20 mouse cellular contexts compared by ENCODE assay signal in genomic region chr7:84585086-84585485, GRCm38 (mm10). TPM values are rescaled to one million over a fixed set of nuclear protein-coding genes. Genes with fewer than 3 reads are reported as not detected.
"Had no signal": no experiment of that assay in that cellular context is flagged by ENCODE, and none has a peak within 500 bp of the region (broad histone marks: within the 10 kb centered on the region; RNA-seq: fewer than 3 reads in every experiment).

No protein-coding gene starts in this region.

- DNase-seq: liver, postnatal 0 days; lung, adult 2 months; lung, postnatal 14 days; lung, postnatal 36 days; midbrain, embryonic 14.5 days; right cerebral cortex, postnatal 14 days; thymus, adult 2 months; thymus, postnatal 25 days; thymus, postnatal 4 days had no signal

- H3K4me3 ChIP-seq: lung, embryonic 15.5 days; megakaryocyte, embryonic 14.5 days; midbrain, embryonic 12.5 days; neural tube, embryonic 12.5 days; stomach, embryonic 15.5 days had no signal

- H3K27me3 ChIP-seq: lung, embryonic 15.5 days; midbrain, embryonic 12.5 days; neural tube, embryonic 12.5 days; stomach, embryonic 15.5 days had no signal

- H3K36me3 ChIP-seq: lung, embryonic 15.5 days; midbrain, embryonic 12.5 days; neural tube, embryonic 12.5 days; stomach, embryonic 15.5 days had no signal

- H3K27ac ChIP-seq: lung, embryonic 15.5 days; macrophage; midbrain, embryonic 12.5 days; neural tube, embryonic 12.5 days; stomach, embryonic 15.5 days; stomach, postnatal 0 days had no signal

- H3K4me1 ChIP-seq: lung, embryonic 15.5 days; neural tube, embryonic 12.5 days; stomach, embryonic 15.5 days had no signal

- H3K9ac ChIP-seq: liver, postnatal 0 days; lung, embryonic 15.5 days; midbrain, embryonic 12.5 days; neural tube, embryonic 12.5 days; stomach, embryonic 15.5 days had no signal

RNA-seq across cellular contexts. Expression of gene Gm2115, which starts 56.3 kb away (rescaled TPM):
- total RNA-seq: megakaryocyte progenitor cell, adult 5-6 weeks; monocyte, adult 5-6 weeks; neutrophil, adult 5-6 weeks had no signal
- polyA plus RNA-seq: macrophage; testis, adult 2 months had no signal
